Mouse (Mus musculus): ENCODE measurements around the gene Ager. TPM values are rescaled to one million over a fixed set of nuclear protein-coding genes. Genes with fewer than 3 reads are reported as not detected.

The Ager gene
- under 1 TPM in 1 of 2 experiments, not detected in 1; 0.56 TPM for total RNA-seq (2021)

- intact Hi-C loops (cut with DNase I): no loop called here
- DNase-seq (ENCODE audit: low spot score): no peak
Observed at GRCm38 (mm10) chr17:34597566-34598095, at the start of gene Ager. Ager (plus strand) TSS chr17:34597862.

DNA sequence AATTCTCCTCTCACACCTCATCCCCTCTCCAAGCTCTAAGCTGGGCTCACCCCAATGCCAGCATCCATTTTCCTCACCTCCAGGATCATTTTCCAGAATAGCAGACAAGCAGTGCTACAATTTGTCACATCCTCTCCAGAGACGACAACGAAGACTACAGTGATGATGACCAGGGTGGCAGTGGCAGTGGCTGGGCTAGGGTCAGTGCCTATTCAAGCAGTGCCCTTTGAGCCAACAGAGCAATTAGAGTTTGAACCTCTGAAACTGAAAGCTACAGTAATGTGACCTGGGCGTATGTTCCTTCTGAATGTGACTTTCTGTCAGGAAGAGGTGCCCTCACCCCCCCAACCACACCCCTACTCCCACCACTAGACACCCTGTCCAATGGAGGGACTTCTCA, 48.5 kb upstream of the Ager start:
- no peak for DNase-seq (ENCODE audit: low spot score)
- intact Hi-C loops (cut with DNase I): no loop called here

GRCm38 (mm10) chr17:34549843-34550242, 47.8 kb upstream of the Ager start:
- no peak for DNase-seq (ENCODE audit: low spot score)
- intact Hi-C loops (cut with DNase I): no loop called here

DNA sequence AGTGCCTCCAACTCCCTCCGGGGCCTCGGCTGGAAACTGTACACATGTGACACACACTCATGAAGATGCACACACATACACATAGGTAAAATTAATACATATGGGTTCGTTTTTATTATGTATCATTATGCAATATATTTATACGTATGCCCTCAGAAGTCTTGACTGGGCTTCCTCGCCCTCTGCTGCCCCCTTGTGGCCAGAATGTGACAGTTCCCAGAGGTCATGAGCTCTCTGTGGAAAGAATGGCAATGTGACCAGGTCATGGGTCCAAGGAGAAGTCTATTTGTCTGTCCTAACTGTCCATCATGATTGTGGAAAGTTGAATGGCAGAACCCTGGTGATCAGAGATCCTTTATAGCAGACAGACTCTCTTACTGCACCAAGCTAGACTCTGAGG, 42.2 kb upstream of the Ager start:
- intact Hi-C loops (cut with DNase I): loop anchor here (5.0 kb wide), 2 partner anchors 62 to 118 kb away; partner anchors contain the start of gene Egfl8
- peak; percentile 49 for DNase-seq (ENCODE audit: low spot score)

- DNase-seq (ENCODE audit: low spot score): no peak
- intact Hi-C loops (cut with DNase I): loop anchor here (5.0 kb wide), 2 partner anchors 61 to 119 kb away; partner anchors contain the start of gene Egfl8
Observed at GRCm38 (mm10) chr17:34556406-34556805, 41.3 kb upstream of the Ager start.

- intact Hi-C loops (cut with DNase I): loop anchor here (5.0 kb wide), 2 partner anchors 60 to 120 kb away; partner anchors contain the start of gene Egfl8
- no peak for DNase-seq (ENCODE audit: low spot score)
Observed at GRCm38 (mm10) chr17:34557411-34557810, 40.3 kb upstream of the Ager start.

- no peak for DNase-seq (ENCODE audit: low spot score)
- intact Hi-C loops (cut with DNase I): loop anchor here (5.0 kb wide), 2 partner anchors 58 to 122 kb away; partner anchors contain the start of gene Egfl8
Observed at GRCm38 (mm10) chr17:34559116-34559515, 38.5 kb upstream of the Ager start.

DNA sequence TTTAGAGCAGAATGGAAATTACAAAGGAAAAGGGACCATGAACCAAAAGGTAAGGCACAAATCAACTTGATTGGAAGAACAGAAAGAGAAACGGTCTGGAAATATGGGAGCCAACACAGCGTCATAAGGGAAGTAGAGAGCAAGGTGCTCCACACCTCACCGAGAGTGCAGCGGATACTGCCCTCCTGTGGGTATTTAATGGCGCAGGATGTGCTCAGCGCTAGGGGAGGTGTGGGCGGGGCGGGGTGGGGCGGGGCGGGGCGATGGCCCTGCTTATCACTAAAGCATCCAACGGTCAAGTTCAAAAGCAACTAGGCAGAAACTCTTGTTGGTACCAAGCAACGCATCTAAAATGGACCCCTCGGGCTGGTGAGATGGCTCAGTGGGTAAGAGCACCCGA, 37.8 kb upstream of the Ager start:
- intact Hi-C loops (cut with DNase I): loop anchor here (5.0 kb wide), 2 partner anchors 57 to 123 kb away; partner anchors contain the start of gene Egfl8
- no peak for DNase-seq (ENCODE audit: low spot score)

- intact Hi-C loops (cut with DNase I): no loop called here
- no peak for DNase-seq (ENCODE audit: low spot score)
Observed at GRCm38 (mm10) chr17:34560438-34560837, 37.2 kb upstream of the Ager start.

DNA sequence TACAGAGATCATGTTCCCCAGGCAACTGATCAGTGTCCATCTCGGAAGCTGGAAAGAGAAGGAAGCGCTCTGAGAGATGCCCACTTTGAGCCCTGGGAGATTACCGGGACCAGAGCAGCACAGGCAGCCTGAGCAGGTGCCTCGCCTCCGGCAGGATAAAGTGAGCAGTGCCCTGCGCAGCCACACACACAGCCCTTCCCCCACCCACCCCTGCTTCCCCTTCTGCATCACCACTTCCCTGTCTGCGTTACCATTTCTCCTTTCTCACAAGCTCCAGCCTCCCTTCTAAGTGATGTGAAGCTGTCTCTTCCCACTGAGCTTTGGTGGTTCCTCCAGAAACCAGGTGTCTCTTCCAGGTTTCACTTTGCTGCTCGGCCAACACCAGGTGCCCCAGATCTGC, 36.5 kb upstream of the Ager start:
- no peak for DNase-seq (ENCODE audit: low spot score)
- intact Hi-C loops (cut with DNase I): no loop called here

- intact Hi-C loops (cut with DNase I): no loop called here
- no peak for DNase-seq (ENCODE audit: low spot score)
Observed at GRCm38 (mm10) chr17:34562595-34562994, 35.1 kb upstream of the Ager start.

GRCm38 (mm10) chr17:34563354-34563753, 34.3 kb upstream of the Ager start:
- DNase-seq (ENCODE audit: low spot score): no peak
- intact Hi-C loops (cut with DNase I): no loop called here

GRCm38 (mm10) chr17:34564003-34564421, 33.6 kb upstream of the Ager start, which contains the start of gene Notch4:
Notch4 (plus strand) TSS chr17:34564268.
- intact Hi-C loops (cut with DNase I): no loop called here
- DNase-seq (ENCODE audit: low spot score): peak; percentile 64

DNA sequence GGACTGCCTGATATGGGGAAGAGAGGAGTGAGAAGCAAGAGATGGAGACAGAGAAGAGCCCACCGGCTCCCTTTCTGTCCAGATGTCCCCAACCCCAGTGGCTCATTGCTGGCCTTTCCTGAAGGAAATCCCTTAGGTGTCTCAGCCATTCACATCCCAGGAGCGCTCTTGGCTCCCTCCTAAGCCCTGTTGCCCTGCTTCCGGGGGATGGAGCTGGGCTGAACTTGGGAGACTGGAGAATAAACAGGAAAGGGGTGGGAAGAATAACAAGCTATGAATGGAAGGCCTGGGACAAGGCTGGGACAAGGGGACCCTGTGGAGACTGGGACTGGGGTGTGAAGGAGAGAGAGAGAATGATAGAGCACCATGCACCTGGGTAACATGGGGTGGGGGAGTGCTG, 32.9 kb upstream of the Ager start:
- peak; percentile 71 for DNase-seq (ENCODE audit: low spot score)
- intact Hi-C loops (cut with DNase I): no loop called here

- intact Hi-C loops (cut with DNase I): no loop called here
- DNase-seq (ENCODE audit: low spot score): no peak
Observed at GRCm38 (mm10) chr17:34567311-34567710, 30.4 kb upstream of the Ager start.

DNA sequence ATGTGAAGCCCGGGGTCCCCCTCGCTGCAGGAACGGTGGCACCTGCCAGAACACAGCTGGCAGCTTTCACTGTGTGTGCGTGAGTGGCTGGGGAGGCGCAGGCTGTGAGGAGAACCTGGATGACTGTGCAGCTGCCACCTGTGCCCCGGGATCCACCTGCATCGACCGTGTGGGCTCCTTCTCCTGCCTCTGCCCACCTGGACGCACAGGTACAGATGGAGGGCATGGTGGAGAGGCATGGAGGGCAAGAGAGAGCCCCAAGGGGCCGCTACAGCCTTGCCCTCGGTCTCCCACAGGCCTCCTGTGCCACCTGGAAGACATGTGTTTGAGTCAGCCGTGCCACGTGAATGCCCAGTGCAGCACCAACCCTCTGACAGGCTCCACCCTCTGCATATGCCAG, 29.2 kb upstream of the Ager start:
- no peak for DNase-seq (ENCODE audit: low spot score)
- intact Hi-C loops (cut with DNase I): loop anchor here (2.0 kb wide), 1 partner anchor 16 kb away; no protein-coding TSS in a partner anchor

DNA sequence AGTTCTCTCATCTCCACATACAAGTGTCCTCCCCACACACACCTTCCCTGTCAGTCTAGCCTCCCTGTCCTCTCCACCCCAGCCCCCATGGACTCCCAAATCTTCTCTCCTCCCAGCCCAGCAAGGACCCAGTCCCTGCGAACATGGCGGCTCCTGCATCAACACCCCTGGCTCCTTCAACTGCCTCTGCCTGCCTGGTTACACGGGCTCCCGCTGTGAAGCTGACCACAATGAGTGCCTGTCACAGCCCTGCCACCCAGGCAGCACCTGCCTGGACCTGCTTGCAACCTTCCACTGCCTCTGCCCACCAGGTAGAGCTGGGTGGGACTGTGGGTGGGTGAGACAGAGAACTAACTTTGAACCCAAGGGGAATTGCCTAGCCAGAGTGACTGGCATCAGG, 27.7 kb upstream of the Ager start:
- intact Hi-C loops (cut with DNase I): loop anchor here (2.0 to 5.0 kb wide), 2 partner anchors 15 to 47 kb away; partner anchors contain the start of gene Egfl8
- no peak for DNase-seq (ENCODE audit: low spot score)

DNA sequence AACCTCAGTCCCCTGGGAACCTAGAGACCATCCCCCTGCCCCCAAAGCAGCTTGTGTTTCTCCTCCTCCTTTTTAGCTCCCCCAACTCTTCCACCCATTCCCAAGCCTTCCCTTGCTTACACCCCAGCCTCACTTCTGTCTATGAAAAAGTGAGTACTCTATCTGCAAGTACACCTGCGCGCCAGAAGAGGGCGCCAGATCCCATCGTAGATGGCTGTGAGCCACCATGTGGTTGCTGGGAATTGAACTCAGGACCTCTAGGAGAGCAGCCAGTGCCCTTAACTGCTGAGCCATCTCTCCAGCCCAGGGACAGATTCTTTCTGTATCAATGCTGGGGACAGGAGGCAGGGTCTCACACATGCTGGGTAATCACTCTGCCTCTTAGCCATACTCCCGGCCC, 25.8 kb upstream of the Ager start:
- DNase-seq (ENCODE audit: low spot score): no peak
- intact Hi-C loops (cut with DNase I): loop anchor here (5.0 kb wide), 1 partner anchor 45 kb away; the partner anchor contains the start of gene Egfl8

DNA sequence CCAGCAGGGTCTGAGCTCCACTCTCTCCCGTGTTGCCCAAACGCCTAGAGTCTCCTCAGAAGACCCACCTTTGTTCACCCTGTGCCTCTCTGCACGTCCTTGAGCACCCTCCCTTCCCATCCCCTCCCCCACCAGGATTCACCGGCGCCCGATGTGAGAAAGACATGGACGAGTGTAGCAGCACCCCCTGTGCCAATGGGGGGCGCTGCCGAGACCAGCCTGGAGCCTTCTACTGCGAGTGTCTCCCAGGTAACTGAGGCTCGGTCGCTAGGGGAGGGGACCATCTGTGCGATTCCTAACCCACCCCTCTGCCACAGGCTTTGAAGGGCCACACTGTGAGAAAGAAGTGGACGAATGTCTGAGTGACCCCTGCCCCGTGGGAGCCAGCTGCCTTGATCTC, 25.3 kb upstream of the Ager start:
- DNase-seq (ENCODE audit: low spot score): no peak
- intact Hi-C loops (cut with DNase I): loop anchor here (5.0 kb wide), 1 partner anchor 45 kb away; the partner anchor contains the start of gene Egfl8

DNA sequence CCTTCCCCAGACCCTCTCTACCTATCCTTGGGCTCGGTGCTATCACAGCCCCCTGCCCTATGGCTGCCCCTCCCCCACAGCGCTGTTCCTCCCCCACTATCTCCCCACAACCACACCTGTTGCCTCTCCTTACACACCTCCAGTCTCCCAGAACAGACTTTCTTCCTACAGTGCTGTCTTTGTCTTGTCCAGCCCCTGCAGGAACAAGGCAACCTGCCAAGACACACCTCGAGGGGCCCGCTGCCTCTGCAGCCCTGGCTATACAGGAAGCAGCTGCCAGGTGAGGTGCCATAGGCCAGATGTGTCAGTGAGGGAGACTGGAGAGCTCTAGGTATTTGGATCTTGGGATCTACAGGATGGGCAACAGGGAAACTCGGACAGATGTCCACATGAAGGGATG, 21.1 kb upstream of the Ager start:
- no peak for DNase-seq (ENCODE audit: low spot score)
- intact Hi-C loops (cut with DNase I): no loop called here

DNA sequence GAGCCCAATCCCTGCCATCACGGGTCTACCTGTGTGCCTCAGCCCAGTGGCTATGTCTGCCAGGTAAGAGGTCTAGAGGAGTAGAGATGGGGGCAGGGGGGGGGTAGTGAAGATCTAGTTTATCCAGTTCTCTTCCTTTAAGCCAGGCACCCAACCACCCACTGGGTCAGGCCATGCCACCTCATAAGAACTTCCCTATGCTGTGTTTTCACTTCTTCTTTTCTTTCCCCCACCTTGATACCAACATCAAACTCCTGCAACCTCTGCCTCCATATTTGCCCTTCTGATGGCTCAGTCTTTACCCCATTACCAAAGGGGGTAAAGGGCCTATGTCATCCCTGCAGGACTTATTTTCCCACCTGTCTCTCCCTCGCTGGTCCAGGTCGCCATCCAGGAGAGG, 19.6 kb upstream of the Ager start:
- intact Hi-C loops (cut with DNase I): no loop called here
- no peak for DNase-seq (ENCODE audit: low spot score)

DNA sequence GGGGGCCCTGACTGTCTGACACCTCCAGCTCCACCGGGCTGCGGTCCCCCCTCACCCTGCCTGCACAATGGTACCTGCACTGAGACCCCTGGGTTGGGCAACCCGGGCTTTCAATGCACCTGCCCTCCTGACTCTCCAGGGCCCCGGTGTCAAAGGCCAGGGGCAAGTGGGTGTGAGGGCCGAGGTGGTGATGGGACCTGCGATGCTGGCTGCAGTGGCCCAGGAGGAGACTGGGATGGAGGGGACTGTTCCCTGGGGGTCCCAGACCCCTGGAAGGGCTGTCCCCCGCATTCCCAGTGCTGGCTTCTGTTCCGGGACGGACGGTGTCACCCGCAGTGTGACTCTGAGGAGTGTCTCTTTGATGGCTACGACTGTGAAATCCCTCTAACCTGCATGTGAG, 15.1 kb upstream of the Ager start:
- DNase-seq (ENCODE audit: low spot score): no peak
- intact Hi-C loops (cut with DNase I): loop anchor here (10.0 kb wide), 1 partner anchor 458 kb away; the partner anchor contains the start of gene Brd2
